Mouse (Mus musculus): Measurements from ENCODE around the gene Grem2. TPM values are rescaled to one million over a fixed set of nuclear protein-coding genes. Genes with fewer than 3 reads are reported as not detected.

Gene Grem2
- polyA plus RNA-seq, 1 experiment, result 6.6 TPM

- WGBS, result 20% methylated on average over 8 of the region's 8 CpGs
- no peak for DNase-seq (ENCODE audit: low read depth, low spot score)
Observed at GRCm38 (mm10) chr1:174826562-174826961, 95.1 kb downstream of the Grem2 start.

- DNase-seq (ENCODE audit: low read depth, low spot score), result no peak
- 70% methylated on average over 4 of the region's 4 CpGs for WGBS
Observed at GRCm38 (mm10) chr1:174811846-174812245, 109.8 kb downstream of the Grem2 start.

GRCm38 (mm10) chr1:174788617-174789016 is 133.0 kb downstream of the Grem2 start:
- no peak for DNase-seq (ENCODE audit: low read depth, low spot score)
- WGBS, result 89% methylated on average over 2 of the region's 2 CpGs
